ENCODE assay signal across 12 mouse cellular contexts in genomic region chrX:114974601-114975340, GRCm38 (mm10).
"Had no signal": no experiment of that assay in that cellular context is flagged by ENCODE, and none has a peak within 500 bp of the region (broad histone marks: within the 10 kb centered on the region; RNA-seq: fewer than 3 reads in every experiment).

No protein-coding gene starts in this region.

- DNase-seq: gastrocnemius, postnatal 14 days; gastrocnemius, postnatal 36 days; heart, adult 11 months; heart, adult 2 months; heart, postnatal 10 days; heart, postnatal 4 days; kidney, adult 2 months; kidney, adult 9 months; kidney, postnatal 14 days; kidney, postnatal 36 days; liver; liver, embryonic 13.5 days had no signal
